Mouse (Mus musculus) neural tube, embryonic 10.5 days (tissue): ENCODE results near the gene Sox2.
A peak's percentile ranks its signal among the peaks of the same experiment; 100 is the strongest.

Source experiments
- DNase-seq: peaks from one replicate; pipeline ENCODE4 v3.0.0-alpha.2; 2017; ENCODE audit warnings: low spot score; ENCODE audit errors: extremely low spot score

The Sox2 gene

DNA sequence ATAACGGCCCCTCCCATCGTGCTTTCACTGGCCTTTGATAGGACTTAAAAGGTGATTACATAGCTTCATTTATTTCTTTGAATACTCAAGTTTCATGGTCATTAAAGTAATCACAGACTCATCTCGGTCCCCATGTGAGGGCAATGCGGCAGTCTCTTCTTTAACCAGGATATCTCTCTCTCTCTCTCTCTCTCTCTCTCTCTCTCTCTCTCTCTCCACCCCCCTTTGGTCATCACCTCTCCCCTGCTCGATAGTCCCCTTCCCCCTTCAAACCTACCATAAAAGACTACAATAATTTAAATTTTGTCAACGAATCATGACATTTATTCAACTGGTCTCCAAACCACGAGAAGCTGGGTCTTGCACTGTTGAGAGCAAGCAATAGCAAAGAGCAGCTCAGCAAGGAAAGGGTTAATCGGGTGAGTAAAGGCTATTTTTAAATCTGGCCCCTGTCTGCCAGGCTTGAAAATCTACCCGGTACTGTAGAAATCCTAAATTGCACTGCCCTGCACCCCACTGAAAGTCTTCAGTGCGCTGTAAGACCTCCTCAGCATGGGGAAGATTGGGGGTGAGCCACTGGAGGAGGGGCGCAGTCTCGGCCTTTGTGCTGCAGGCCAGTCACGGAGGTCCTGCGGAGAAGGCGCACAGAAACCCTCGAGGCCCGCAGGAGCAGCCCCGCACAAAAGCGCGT lies 41.6 kb downstream of the Sox2 start:
- peak; percentile 67 for DNase-seq

- DNase-seq, result no peak
Observed at GRCm38 (mm10) chr3:34692394-34692745, 42.2 kb downstream of the Sox2 start.
